Mouse (Mus musculus) stomach, postnatal 0 days (tissue): ENCODE data around the gene Slc34a3. TPM values are rescaled to one million over a fixed set of nuclear protein-coding genes. Genes with fewer than 3 reads are reported as not detected.
A peak's percentile ranks its signal among the peaks of the same experiment; 100 is the strongest.

ENCODE experiments used
- ATAC-seq: fragments of 200-750 bp; cut with Nextera tagmentation; 2 replicates; pipeline ENCODE4 v1.8.0; 2017; ENCODE audit not compliant: low FRiP score, low TSS enrichment
- DNase-seq: peaks from one replicate; pipeline ENCODE4 v3.0.0-alpha.2; 2016; ENCODE audit warnings: low spot score
- H3K27ac ChIP-seq: fragments of 300-500 bp; sonication (generic); replicated peaks from 2 replicates; pipeline ENCODE4 v1.5.1; 2014; ENCODE audit warnings: mild to moderate bottlenecking, control low read depth
- H3K27me3 ChIP-seq: fragments of 300-500 bp; sonication (generic); 2 replicates; pipeline ENCODE4 v1.6.1; 2014; ENCODE audit warnings: low read length; ENCODE audit not compliant: control insufficient read depth, insufficient read depth
- H3K36me3 ChIP-seq: fragments of 300-500 bp; sonication (generic); 2 replicates; pipeline ENCODE4 v1.6.1; 2014; ENCODE audit warnings: low read length, mixed read lengths; ENCODE audit not compliant: control insufficient read depth, insufficient read depth
- H3K4me1 ChIP-seq: fragments of 300-500 bp; sonication (generic); replicated peaks from 2 replicates; pipeline ENCODE4 v1.6.1; 2014; ENCODE audit warnings: antibody characterized with exemption; ENCODE audit not compliant: control insufficient read depth, insufficient read depth
- H3K4me2 ChIP-seq: fragments of 300-500 bp; sonication (generic); replicated peaks from 2 replicates; pipeline ENCODE4 v1.6.1; 2014; ENCODE audit warnings: low read depth, mild to moderate bottlenecking, control low read depth, moderate library complexity
- H3K4me3 ChIP-seq: fragments of 300-500 bp; sonication (generic); 2 replicates; pipeline ENCODE4 v1.5.1; 2014; ENCODE audit warnings: low read depth, low read length, control low read depth
- H3K9ac ChIP-seq: fragments of 300-500 bp; sonication (generic); 2 replicates; pipeline ENCODE4 v1.6.1; 2014; ENCODE audit warnings: mild to moderate bottlenecking, low read length, control low read depth, mixed read lengths
- H3K9me3 ChIP-seq: fragments of 300-500 bp; sonication (generic); 2 replicates; pipeline ENCODE4 v1.6.1; 2016; ENCODE audit warnings: low read length; ENCODE audit not compliant: control insufficient read depth
- CTCF ChIP-seq: IDR thresholded peaks from 2 replicates; pipeline ENCODE4 v1.5.1; 2016; ENCODE audit warnings: antibody characterized with exemption, low read depth, mild to moderate bottlenecking, moderate library complexity
- EP300 ChIP-seq: optimal IDR thresholded peaks from 2 replicates; pipeline ENCODE3; 2016; ENCODE audit warnings: antibody characterized with exemption
- WGBS: fragments of 180-500 bp; shearing (Covaris S2); extraction: QIAGEN DNeasy Blood & Tissue Kit; methylation state at CpG from one replicate; pipeline ENCODE4 v1.1.7; 2014; 5-methylcytosine and 5-hydroxymethylcytosine counted together
- polyA plus RNA-seq: library from polyadenylated mRNA; unstranded; fragments of >200 nt; fragmentation: Nextera tagmentation; extraction: Ambion mirVana; gene quantifications from 2 replicates; pipeline ENCODE4 v1.2.1, GENCODE M21; 2015

Gene Slc34a3
- polyA plus RNA-seq, 1 experiment from 2014 or later: 0.10 TPM

DNA sequence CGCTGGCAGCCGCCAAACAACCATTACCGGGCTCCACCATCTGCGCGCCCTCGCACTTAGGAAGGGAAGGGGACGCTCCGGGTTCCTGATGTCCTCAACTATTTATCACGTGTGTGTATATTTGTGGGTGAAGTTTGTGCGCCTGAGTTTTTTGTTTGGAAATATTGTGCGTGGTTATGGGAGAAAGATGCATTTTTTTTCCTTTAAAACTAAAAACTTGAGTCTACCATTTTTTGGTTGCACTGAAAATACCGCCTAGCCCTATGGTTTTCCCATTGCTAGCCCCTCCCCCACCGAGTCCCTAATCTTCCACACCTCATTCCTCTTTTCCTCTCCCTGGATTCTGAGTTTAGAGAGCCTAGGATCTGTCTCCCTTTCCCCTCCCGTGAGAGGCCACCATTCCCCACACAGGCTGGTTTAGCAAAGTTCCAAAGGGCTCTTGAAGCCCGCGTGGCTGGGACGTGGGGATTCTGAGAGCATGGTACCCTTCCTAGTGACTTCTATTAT, 52.2 kb downstream of the Slc34a3 start:
- Histone ChIP-seq H3K4me3 (peak overlapping the region; percentile 58), H3K4me1 (peaks cover 3% of the 10 kb centered on the region; the same call in 1 of the 2 replicates), H3K9me3 (no peaks in the 10 kb centered on the region), H3K4me2 (peak overlapping the region; percentile 85), H3K36me3 (no peaks in the 10 kb centered on the region), H3K27me3 (no peaks in the 10 kb centered on the region; the same call in 1 of the 2 replicates), H3K9ac (peak overlapping the region; percentile 64), H3K27ac (peak overlapping the region; percentile 96)
- TF ChIP-seq EP300 (no peak), CTCF (no peak)
- WGBS: 4% methylated on average over 17 of the region's 17 CpGs
- ATAC-seq (no peak), DNase-seq (no peak)

- H3K4me2 ChIP-seq: peak overlapping the region; percentile 85
- peaks cover 3% of the 10 kb centered on the region; the same call in 1 of the 2 replicates for H3K4me1 ChIP-seq
- no peak for TF ChIP-seq EP300
- peak; percentile 34; the same call in 1 of the 2 replicates for TF ChIP-seq CTCF
Measured at GRCm38 (mm10) chr2:25180973-25181890, 52.9 kb downstream of the Slc34a3 start.

GRCm38 (mm10) chr2:25180478-25180903, 53.7 kb downstream of the Slc34a3 start, which contains the start of gene Nrarp:
Gene Nrarp (plus strand): TSS chr2:25180758.
- DNase-seq: peak; percentile 96
- Histone ChIP-seq H3K4me3 (peak within 1 kb of the TSS; percentile 58), H3K4me1 (peaks cover 2% of the 10 kb centered on the region; the same call in 1 of the 2 replicates), H3K9ac (peak within 1 kb of the TSS; percentile 64), H3K9me3 (no peaks in the 10 kb centered on the region), H3K4me2 (peak within 1 kb of the TSS; percentile 85), H3K27ac (peak within 1 kb of the TSS; percentile 96), H3K36me3 (no peaks in the 10 kb centered on the region), H3K27me3 (no peaks in the 10 kb centered on the region; the same call in 1 of the 2 replicates)
- ATAC-seq: peak; percentile 88
- under 1% methylated on average over 35 of the region's 35 CpGs for WGBS
- TF ChIP-seq EP300: no peak
- peak; percentile 73 for TF ChIP-seq CTCF

More at GRCm38 (mm10) chr2:25180973-25181890, 52.9 kb downstream of the Slc34a3 start:
- Histone ChIP-seq H3K9me3 (no peaks in the 10 kb centered on the region), H3K27ac (peak overlapping the region; percentile 96), H3K36me3 (no peaks in the 10 kb centered on the region), H3K27me3 (no peaks in the 10 kb centered on the region; the same call in 1 of the 2 replicates), H3K9ac (peak overlapping the region; percentile 64), H3K4me3 (peak overlapping the region; percentile 58)
- ATAC-seq (peak; percentile 73), DNase-seq (peak; percentile 73)
- under 1% methylated on average over 97 of the region's 100 CpGs for WGBS

DNA sequence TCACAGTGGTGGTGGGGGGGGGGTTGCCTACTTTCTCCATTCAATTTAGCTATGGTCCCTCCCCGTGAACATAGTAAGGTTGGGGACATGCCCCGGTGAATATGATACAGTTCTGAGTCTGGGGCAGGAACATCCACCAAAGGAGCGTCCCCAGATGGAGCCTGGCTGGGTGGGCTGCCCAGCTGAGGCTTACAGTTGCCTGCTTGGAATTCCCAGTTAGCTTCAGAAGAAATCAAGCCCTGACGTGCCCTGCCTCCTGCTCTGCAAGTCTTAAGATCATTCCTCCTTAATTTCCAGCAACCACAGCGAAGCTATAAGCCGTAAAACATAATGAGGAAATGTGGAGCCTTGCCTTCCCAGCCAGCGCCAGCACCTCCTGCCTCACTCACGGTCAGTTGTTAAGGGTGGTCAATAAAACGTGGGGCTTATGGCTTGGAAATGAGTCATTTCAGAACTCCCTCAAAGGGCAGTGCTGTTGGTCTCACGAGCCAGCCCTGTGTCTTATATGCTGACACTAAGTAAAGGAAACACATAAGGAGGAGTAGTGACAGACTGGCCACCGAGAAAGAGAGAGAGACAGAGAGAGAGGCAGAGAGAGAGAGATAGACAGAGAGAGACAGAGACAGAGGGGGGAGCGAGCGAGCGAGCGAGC, 54.5 kb downstream of the Slc34a3 start:
- ATAC-seq: no peak
- H3K4me1 ChIP-seq: no peaks in the 10 kb centered on the region
- 42% methylated on average over 15 of the region's 15 CpGs for WGBS

More for the DNA sequence above, 54.5 kb downstream of the Slc34a3 start:
- Histone ChIP-seq H3K36me3 (no peaks in the 10 kb centered on the region), H3K27me3 (no peaks in the 10 kb centered on the region; the same call in 1 of the 2 replicates), H3K9me3 (no peaks in the 10 kb centered on the region), H3K27ac (peak overlapping the region; percentile 96), H3K4me2 (peak overlapping the region; percentile 85), H3K4me3 (peak overlapping the region; percentile 58), H3K9ac (peak overlapping the region; percentile 41; the same call in 1 of the 2 replicates)
- TF ChIP-seq EP300: no peak
- TF ChIP-seq CTCF: no peak
- DNase-seq: no peak

Other genes starting within 250 kb of the Slc34a3 start
- 23.5 and 30.2 TPM in 2 replicates for gene Nsmf, start 180.0 kb downstream of the Slc34a3 start, polyA plus RNA-seq
- 3.3 TPM in 2 replicates for gene Entpd8, start 154.1 kb downstream of the Slc34a3 start, polyA plus RNA-seq
- gene Noxa1, start 139.2 kb downstream of the Slc34a3 start, polyA plus RNA-seq: 4.0 and 4.4 TPM in 2 replicates
- 25.3 and 25.6 TPM in 2 replicates for gene Nrarp, start 53.6 kb downstream of the Slc34a3 start, polyA plus RNA-seq
- gene Tor4a, start 37.5 kb downstream of the Slc34a3 start, polyA plus RNA-seq: 13.1 and 13.7 TPM in 2 replicates
- 58.6 and 59.1 TPM in 2 replicates for gene Nelfb, start 22.9 kb downstream of the Slc34a3 start, polyA plus RNA-seq
- not detected in 2 replicates for gene Stpg3, start 19.7 kb downstream of the Slc34a3 start, polyA plus RNA-seq
- 0.92 TPM in 1 of 2 replicates, not detected in the other for gene Fam166a, start 15.6 kb downstream of the Slc34a3 start, polyA plus RNA-seq
- 475 and 486 TPM in 2 replicates for gene Tubb4b, start 9.7 kb downstream of the Slc34a3 start, polyA plus RNA-seq
- gene Rnf224, start 2.4 kb upstream of the Slc34a3 start, polyA plus RNA-seq: 0.51 and 0.91 TPM in 2 replicates
- 26.8 and 31.7 TPM in 2 replicates for gene Rnf208, start 7.9 kb upstream of the Slc34a3 start, polyA plus RNA-seq
- 326 and 355 TPM in 2 replicates for gene Cysrt1, start 8.1 kb upstream of the Slc34a3 start, polyA plus RNA-seq
- 12.8 and 16.6 TPM in 2 replicates for gene AL732309.1, start 12.5 kb upstream of the Slc34a3 start, polyA plus RNA-seq
- gene Tmem203, start 21.1 kb upstream of the Slc34a3 start, polyA plus RNA-seq: 38.2 and 39.7 TPM in 2 replicates
- 17.4 and 20.3 TPM in 2 replicates for gene Tprn, start 28.3 kb upstream of the Slc34a3 start, polyA plus RNA-seq
- gene Ssna1, start 38.1 kb upstream of the Slc34a3 start, polyA plus RNA-seq: 149 and 162 TPM in 2 replicates
- 57.5 and 59.6 TPM in 2 replicates for gene Anapc2, start 38.1 kb upstream of the Slc34a3 start, polyA plus RNA-seq
- gene Tmem210, start 53.8 kb upstream of the Slc34a3 start, polyA plus RNA-seq: not detected in 2 replicates
- gene Lrrc26, start 55.6 kb upstream of the Slc34a3 start, polyA plus RNA-seq: 34.9 and 42.1 TPM in 2 replicates
- gene Grin1, start 84.8 kb upstream of the Slc34a3 start, polyA plus RNA-seq: 1.3 TPM in 2 replicates
- gene Man1b1, start 98.0 kb upstream of the Slc34a3 start, polyA plus RNA-seq: 29.2 and 29.9 TPM in 2 replicates
- 9.5 and 9.9 TPM in 2 replicates for gene Dpp7, start 122.0 kb upstream of the Slc34a3 start, polyA plus RNA-seq
- gene Uap1l1, start 131.3 kb upstream of the Slc34a3 start, polyA plus RNA-seq: 33.2 and 36.9 TPM in 2 replicates
- gene Sapcd2, start 138.0 kb upstream of the Slc34a3 start, polyA plus RNA-seq: 14.1 and 16.6 TPM in 2 replicates
- 21.2 and 23.3 TPM in 2 replicates for gene Entpd2, start 161.5 kb upstream of the Slc34a3 start, polyA plus RNA-seq
- gene Npdc1, start 165.0 kb upstream of the Slc34a3 start, polyA plus RNA-seq: 52.8 and 53.0 TPM in 2 replicates
- 0.12 TPM in 1 of 2 replicates, not detected in the other for gene Fut7, start 188.9 kb upstream of the Slc34a3 start, polyA plus RNA-seq
- 1.7 and 2.6 TPM in 2 replicates for gene Abca2, start 194.3 kb upstream of the Slc34a3 start, polyA plus RNA-seq
- gene Clic3, start 222.5 kb upstream of the Slc34a3 start, polyA plus RNA-seq: 246 and 272 TPM in 2 replicates
- 51.7 and 59.7 TPM in 2 replicates for gene Paxx, start 226.7 kb upstream of the Slc34a3 start, polyA plus RNA-seq
- 4.7 and 5.2 TPM in 2 replicates for gene Ptgds, start 235.7 kb upstream of the Slc34a3 start, polyA plus RNA-seq